Mouse (Mus musculus) spleen, adult 2 months (tissue): ENCODE data around the gene Kctd2. TPM values are rescaled to one million over a fixed set of nuclear protein-coding genes. Genes with fewer than 3 reads are reported as not detected.
"Not testable (repeated sequence)": the region's sequence is repeated elsewhere in the genome, so short reads cannot be mapped to it uniquely, and the experiment has no call there.

Experiments used
- DNase-seq, 2 experiments: peaks; one replicate each; pipeline versions ENCODE4 v3.0.0 to v3.0.0-alpha.2; 2012 to 2021; ENCODE audit warnings: low spot score in 2 of 2, low read depth in 1 of 2
- H3K27ac ChIP-seq: fragments of 200-500 bp; 2 replicates; pipeline ENCODE4 v1.5.1; 2012; ENCODE audit warnings: low read length, inconsistent platforms; ENCODE audit not compliant: insufficient read depth
- H3K27me3 ChIP-seq: fragments of 200-500 bp; 2 replicates; pipeline ENCODE4 v1.6.1; 2012; ENCODE audit warnings: mild to moderate bottlenecking, moderate library complexity, low read length, inconsistent platforms; ENCODE audit not compliant: control insufficient read depth, insufficient read depth
- H3K36me3 ChIP-seq: fragments of 200-500 bp; 2 replicates; pipeline ENCODE4 v1.6.1; 2012; ENCODE audit warnings: mild to moderate bottlenecking, low read length, inconsistent platforms; ENCODE audit not compliant: control insufficient read depth, insufficient read depth
- H3K4me1 ChIP-seq: fragments of 200-500 bp; 2 replicates; pipeline ENCODE4 v1.6.1; 2011; ENCODE audit warnings: inconsistent platforms; ENCODE audit not compliant: control insufficient read depth, insufficient read depth, insufficient read length
- H3K4me3 ChIP-seq: fragments of 200-500 bp; 2 replicates; pipeline ENCODE4 v1.5.1; 2011; ENCODE audit warnings: mild to moderate bottlenecking, inconsistent platforms; ENCODE audit not compliant: insufficient read depth, insufficient read length; ENCODE audit errors: extremely low read depth
- CTCF ChIP-seq: fragments of 200-500 bp; IDR thresholded peaks from 2 replicates; pipeline ENCODE4 v1.5.1; 2011; ENCODE audit warnings: mild to moderate bottlenecking, inconsistent platforms; ENCODE audit not compliant: insufficient read depth, insufficient read length, insufficient replicate concordance; ENCODE audit errors: extremely low read depth
- POLR2A ChIP-seq: fragments of 200-500 bp; IDR thresholded peaks from 2 replicates; pipeline ENCODE4 v1.6.1; 2011; ENCODE audit warnings: low read depth, low read length, inconsistent platforms
- WGBS: fragments of 180-500 bp; shearing (Covaris S2); methylation state at CpG from one replicate; pipeline ENCODE4 v1.1.7; 2018; 5-methylcytosine and 5-hydroxymethylcytosine counted together
- polyA plus RNA-seq: library from polyadenylated mRNA; depleted of rRNA; stranded (reverse); fragments of >200 nt; gene quantifications from 2 replicates; pipeline ENCODE4 v1.2.3, GENCODE M21; 2012; rRNA removed

Kctd2 gene
- polyA plus RNA-seq, 1 experiment = 21.8 TPM

- Histone ChIP-seq H3K27me3 (no peaks in the 10 kb centered on the region), H3K4me1 (peaks cover 4% of the 10 kb centered on the region; the same call in 1 of the 2 replicates), H3K27ac (no peak overlapping the region), H3K36me3 (no peaks in the 10 kb centered on the region), H3K4me3 (no peak overlapping the region)
- TF ChIP-seq CTCF = no peak
- no peak for TF ChIP-seq POLR2A
- DNase-seq = no peak
- 68% methylated on average over 7 of the region's 7 CpGs for WGBS
Measured at GRCm38 (mm10) chr11:115472183-115472582, 52.3 kb downstream of the Kctd2 start.

GRCm38 (mm10) chr11:115473626-115474275, 53.8 kb downstream of the Kctd2 start:
- Histone ChIP-seq H3K27me3 (no peaks in the 10 kb centered on the region), H3K36me3 (no peaks in the 10 kb centered on the region), H3K4me1 (peaks cover 7% of the 10 kb centered on the region; the same call in 1 of the 2 replicates), H3K4me3 (no peak overlapping the region), H3K27ac (no peak overlapping the region)
- TF ChIP-seq POLR2A (no peak), CTCF (peak; percentile 87; the same call in 1 of the 2 replicates)
- 20% methylated on average over 15 of the region's 15 CpGs for WGBS
- peak; percentile 80 to 89 for DNase-seq

- Histone ChIP-seq H3K4me1 (peaks cover 10% of the 10 kb centered on the region; the same call in 1 of the 2 replicates), H3K27me3 (no peaks in the 10 kb centered on the region), H3K27ac (peak within 1 kb of the TSS; percentile 88), H3K4me3 (peak within 1 kb of the TSS; percentile 87), H3K36me3 (peaks cover 4% of the 10 kb centered on the region)
- TF ChIP-seq CTCF (no peak), POLR2A (peak; percentile 30)
- peak; percentile 79 to 91 for DNase-seq
- 3% methylated on average over 26 of the region's 26 CpGs for WGBS
Measured at GRCm38 (mm10) chr11:115475025-115475757, 55.3 kb downstream of the Kctd2 start, which contains the start of gene Armc7. Gene Armc7, plus strand, starts transcription at chr11:115475667.

- no peak for DNase-seq
- no peak for TF ChIP-seq CTCF
- TF ChIP-seq POLR2A = no peak
- Histone ChIP-seq H3K27me3 (no peaks in the 10 kb centered on the region), H3K27ac (peak overlapping the region; percentile 87), H3K4me1 (peaks cover 10% of the 10 kb centered on the region; the same call in 1 of the 2 replicates), H3K36me3 (peaks cover 4% of the 10 kb centered on the region), H3K4me3 (peak overlapping the region; percentile 87)
- under 1% methylated on average over 28 of the region's 28 CpGs for whole genome bisulfite sequencing
Measured at GRCm38 (mm10) chr11:115475758-115476237, 55.9 kb downstream of the Kctd2 start.

- H3K36me3 ChIP-seq, H3K4me1 ChIP-seq, DNase-seq, H3K27me3 ChIP-seq: not testable (repeated sequence)
- peak overlapping the region; percentile 76 for H3K27ac ChIP-seq
- 71% methylated on average over 4 of the region's 4 CpGs for WGBS
- peak overlapping the region; percentile 87 for H3K4me3 ChIP-seq
Measured at GRCm38 (mm10) chr11:115476630-115477029, 56.7 kb downstream of the Kctd2 start.

- Histone ChIP-seq H3K27ac (peak overlapping the region; percentile 76), H3K4me3 (peak overlapping the region; percentile 87; the same call in 1 of the 2 replicates)
- not testable (repeated sequence) for DNase-seq, H3K4me1 ChIP-seq, H3K36me3 ChIP-seq, H3K27me3 ChIP-seq
- WGBS = 41% methylated on average over 7 of the region's 7 CpGs
Measured at GRCm38 (mm10) chr11:115477388-115477787, 57.5 kb downstream of the Kctd2 start.

GRCm38 (mm10) chr11:115478296-115478938, 58.5 kb downstream of the Kctd2 start:
- no peak for DNase-seq
- peak overlapping the region; percentile 35; the same call in 1 of the 2 replicates for H3K27ac ChIP-seq
- TF ChIP-seq POLR2A = no peak
- H3K36me3 ChIP-seq = peaks cover 4% of the 10 kb centered on the region
- no peaks in the 10 kb centered on the region for H3K27me3 ChIP-seq
- peaks cover 10% of the 10 kb centered on the region; the same call in 1 of the 2 replicates for H3K4me1 ChIP-seq
- no peak overlapping the region for H3K4me3 ChIP-seq
- 61% methylated on average over 9 of the region's 9 CpGs for WGBS

Other genes with a start within 250 kb of the Kctd2 start
- 16.3 and 16.5 TPM in 2 replicates for gene Tmem104, start 232.6 kb upstream of the Kctd2 start, polyA plus RNA-seq
- gene Nat9, start 232.3 kb upstream of the Kctd2 start, polyA plus RNA-seq = 12.3 and 12.5 TPM in 2 replicates
- 9.5 and 13.7 TPM in 2 replicates for gene Grin2c, start 152.9 kb upstream of the Kctd2 start, polyA plus RNA-seq
- gene Fdxr, start 143.1 kb upstream of the Kctd2 start, polyA plus RNA-seq = 18.7 and 24.6 TPM in 2 replicates
- 1.1 TPM in 2 replicates for gene Fads6, start 122.5 kb upstream of the Kctd2 start, polyA plus RNA-seq
- not detected in 2 replicates for gene Otop2, start 113.0 kb upstream of the Kctd2 start, polyA plus RNA-seq
- 2.0 TPM in 2 replicates for gene Ush1g, start 98.1 kb upstream of the Kctd2 start, polyA plus RNA-seq
- gene Otop3, start 85.4 kb upstream of the Kctd2 start, polyA plus RNA-seq = not detected in 2 replicates
- gene Hid1, start 52.4 kb upstream of the Kctd2 start, polyA plus RNA-seq = 17.9 and 18.3 TPM in 2 replicates
- gene Cdr2l, start 38.2 kb upstream of the Kctd2 start, polyA plus RNA-seq = 7.0 and 8.4 TPM in 2 replicates
- 42.8 and 48.3 TPM in 2 replicates for gene Mrpl58, start 16.4 kb upstream of the Kctd2 start, polyA plus RNA-seq
- 34.5 and 40.4 TPM in 2 replicates for gene Atp5h, start 166 bp upstream of the Kctd2 start, polyA plus RNA-seq
- gene Trim80, start 20.4 kb downstream of the Kctd2 start, polyA plus RNA-seq = not detected in 2 replicates
- 8.0 and 8.8 TPM in 2 replicates for gene Slc16a5, start 42.3 kb downstream of the Kctd2 start, polyA plus RNA-seq
- gene Armc7, start 55.5 kb downstream of the Kctd2 start, polyA plus RNA-seq = 31.0 and 40.3 TPM in 2 replicates
- gene Nt5c, start 71.7 kb downstream of the Kctd2 start, polyA plus RNA-seq = 59.1 and 73.6 TPM in 2 replicates
- gene Jpt1, start 94.3 kb downstream of the Kctd2 start, polyA plus RNA-seq = 178 and 269 TPM in 2 replicates
- gene Sumo2, start 116.1 kb downstream of the Kctd2 start, polyA plus RNA-seq = 25.8 and 28.3 TPM in 2 replicates
- 41.4 and 42.4 TPM in 2 replicates for gene Nup85, start 144.3 kb downstream of the Kctd2 start, polyA plus RNA-seq
- gene Mrps7, start 183.8 kb downstream of the Kctd2 start, polyA plus RNA-seq = 10.6 and 13.6 TPM in 2 replicates
- 39.4 and 40.9 TPM in 2 replicates for gene Gga3, start 183.9 kb downstream of the Kctd2 start, polyA plus RNA-seq
- gene Mif4gd, start 192.8 kb downstream of the Kctd2 start, polyA plus RNA-seq = 175 and 210 TPM in 2 replicates
- 64.0 and 82.0 TPM in 2 replicates for gene Slc25a19, start 208.2 kb downstream of the Kctd2 start, polyA plus RNA-seq